ENCODE assay signal across 8 mouse cellular contexts in the genomic region with DNA sequence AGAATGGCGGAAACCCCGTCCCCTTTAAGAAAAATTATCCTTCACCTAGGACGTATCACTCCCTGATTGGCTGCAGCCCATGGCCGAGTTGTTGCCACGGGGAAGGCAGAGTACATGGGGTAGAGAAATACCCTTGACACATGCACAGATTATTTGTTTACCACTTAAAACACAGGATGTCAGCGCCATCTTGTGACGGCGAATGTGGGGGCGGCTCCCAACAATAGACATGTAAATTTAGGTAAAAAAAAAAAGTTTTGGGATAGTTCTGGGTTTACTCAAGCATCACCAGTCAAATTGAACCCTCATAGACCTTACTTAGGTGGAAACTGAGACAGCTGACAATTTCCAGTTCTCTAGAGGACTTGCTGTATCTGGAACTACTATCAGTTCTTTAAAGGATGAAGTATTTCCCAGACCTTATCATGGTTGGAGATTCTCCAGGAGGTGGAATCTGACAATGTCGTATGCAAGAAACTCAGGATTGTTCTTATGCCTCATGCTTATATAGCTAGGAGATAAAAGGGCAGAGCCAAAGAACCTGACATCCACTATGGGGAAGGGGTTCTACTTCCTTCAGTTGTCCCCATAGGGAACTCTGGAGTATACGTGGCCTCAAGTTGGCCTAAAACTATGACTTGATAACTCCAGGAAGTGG. TPM values are rescaled to one million over a fixed set of nuclear protein-coding genes. Genes with fewer than 3 reads are reported as not detected.
A peak's percentile ranks its signal among the peaks of the same experiment; 100 is the strongest.
DNase-seq lines count a peak whose midpoint lies in the region; ATAC-seq and TF ChIP-seq lines count a peak whose summit lies in the region.

No protein-coding gene starts in this region.

- no peaks in the 10 kb centered on the region for H3K27me3 ChIP-seq in lung, postnatal 0 days (replicated peaks; ENCODE audit: insufficient read depth, low read length)
- no peaks in the 10 kb centered on the region for H3K27me3 ChIP-seq in hindbrain, embryonic 15.5 days
- H3K27me3 ChIP-seq in neural tube, embryonic 15.5 days (replicated peaks) = no peaks in the 10 kb centered on the region

- H3K9ac ChIP-seq in lung, postnatal 0 days (replicated peaks; ENCODE audit: low read depth) = no peak overlapping the region
- H3K9ac ChIP-seq in hindbrain, embryonic 15.5 days = no peak overlapping the region
- no peak overlapping the region for H3K9ac ChIP-seq in neural tube, embryonic 15.5 days (replicated peaks)

- H3K36me3 ChIP-seq in lung, postnatal 0 days (ENCODE audit: insufficient read depth, low read length) = no peaks in the 10 kb centered on the region
- H3K36me3 ChIP-seq in hindbrain, embryonic 15.5 days = no peaks in the 10 kb centered on the region
- no peaks in the 10 kb centered on the region for H3K36me3 ChIP-seq in neural tube, embryonic 15.5 days

- H3K27ac ChIP-seq in lung, postnatal 0 days (ENCODE audit: low read length) = no peak overlapping the region
- no peak overlapping the region for H3K27ac ChIP-seq in brown adipose tissue, adult 24 weeks (replicated peaks; ENCODE audit: low read depth, low read length)
- peak overlapping the region; percentile 32; the same call in 1 of the 2 replicates for H3K27ac ChIP-seq in hindbrain, embryonic 15.5 days (replicated peaks)
- H3K27ac ChIP-seq in neural tube, embryonic 15.5 days (replicated peaks) = no peak overlapping the region

- peak; percentile 43; the same call in 1 of the 2 replicates for ATAC-seq in lung, postnatal 0 days
- ATAC-seq in hindbrain, embryonic 15.5 days (ENCODE audit: low FRiP score, low read depth) = peak; percentile 59; the same call in 1 of the 2 replicates
- peak; percentile 72; the same call in 1 of the 2 replicates for ATAC-seq in neural tube, embryonic 15.5 days (ENCODE audit: low FRiP score)
- no peak for ATAC-seq in erythroblast, adult 5-6 weeks (replicated peaks; ENCODE audit: low FRiP score, poor library complexity, severe bottlenecking)

- peak overlapping the region; percentile 35; the same call in 1 of the 2 replicates for H3K4me2 ChIP-seq in lung, postnatal 0 days (replicated peaks; ENCODE audit: low read depth, low read length)
- H3K4me2 ChIP-seq in hindbrain, embryonic 15.5 days = peak overlapping the region; percentile 50
- peak overlapping the region; percentile 52 for H3K4me2 ChIP-seq in neural tube, embryonic 15.5 days

- no peak for TF ChIP-seq EP300 in lung, postnatal 0 days (IDR thresholded peaks at IDR 0.05)

- peak; percentile 23; the same call in 1 of the 2 replicates for TF ChIP-seq CTCF in lung, postnatal 0 days (IDR thresholded peaks at IDR 0.05)

- DNase-seq in lung, postnatal 0 days (ENCODE audit: low spot score) = peak; percentile 19
- no peak for DNase-seq in lung, postnatal 36 days
- DNase-seq in right cerebral cortex, postnatal 10 days (ENCODE audit: low spot score in 2 of 2) = no peak
- no peak for DNase-seq in thymus, postnatal 4 days

- H3K4me1 ChIP-seq in lung, postnatal 0 days (ENCODE audit: insufficient read depth, low read depth, low read length) = no peaks in the 10 kb centered on the region
- H3K4me1 ChIP-seq in brown adipose tissue, adult 24 weeks (ENCODE audit: control insufficient read depth, insufficient read depth, insufficient read length, low read length) = no peaks in the 10 kb centered on the region
- peaks cover 4% of the 10 kb centered on the region; the same call in 1 of the 2 replicates for H3K4me1 ChIP-seq in hindbrain, embryonic 15.5 days (replicated peaks)
- H3K4me1 ChIP-seq in neural tube, embryonic 15.5 days = 0 out of 2 replicates have a peak, but pooled peaks cover 3% of the 10 kb centered on the region

- WGBS in lung, postnatal 0 days = 54% methylated on average over 11 of the region's 11 CpGs
- WGBS in hindbrain, embryonic 15.5 days = 50% methylated on average over 11 of the region's 11 CpGs
- 51% methylated on average over 11 of the region's 11 CpGs for WGBS in neural tube, embryonic 15.5 days

- no peaks in the 10 kb centered on the region for H3K9me3 ChIP-seq in lung, postnatal 0 days (ENCODE audit: low read length)
- H3K9me3 ChIP-seq in hindbrain, embryonic 15.5 days = no peaks in the 10 kb centered on the region
- H3K9me3 ChIP-seq in neural tube, embryonic 15.5 days (replicated peaks) = no peaks in the 10 kb centered on the region

- no peak overlapping the region for H3K4me3 ChIP-seq in lung, postnatal 0 days (ENCODE audit: low read depth, low read length)
- 0 out of 2 replicates have a peak overlapping the region, but pooled peaks have one; percentile 22 for H3K4me3 ChIP-seq in brown adipose tissue, adult 24 weeks (ENCODE audit: insufficient read depth, low read depth, low read length)
- peak overlapping the region; percentile 37 for H3K4me3 ChIP-seq in hindbrain, embryonic 15.5 days
- peak overlapping the region; percentile 36 for H3K4me3 ChIP-seq in neural tube, embryonic 15.5 days (replicated peaks)

RNA-seq across cellular contexts. Expression of gene Wdr1, which starts 35.8 kb away (rescaled TPM):
- 158 and 175 TPM in 2 replicates for polyA plus RNA-seq in lung, postnatal 0 days (2015; fragmentation: Nextera tagmentation; extraction: Ambion mirVana)
- polyA plus RNA-seq in brown adipose tissue, adult 24 weeks (2012; ENCODE audit: insufficient read depth, insufficient read length, missing spikeins) = 48.4 and 56.3 TPM in 2 replicates
- 185 and 188 TPM in 2 replicates for polyA plus RNA-seq in hindbrain, embryonic 15.5 days (2015; fragmentation: Nextera tagmentation; extraction: Ambion mirVana)
- 170 and 202 TPM in 2 replicates for polyA plus RNA-seq in neural tube, embryonic 15.5 days (2015; fragmentation: Nextera tagmentation; extraction: Ambion mirVana)
- total RNA-seq in erythroblast, adult 5-6 weeks (2015; ENCODE audit: low replicate concordance) = 55.7 and 64.4 TPM in 2 replicates
- 57.0 and 75.8 TPM in 2 replicates for total RNA-seq in erythroblast, adult 5-6 weeks (2017; ENCODE audit: low replicate concordance)
